Mouse (Mus musculus): ENCODE results near the gene Tom1l2. TPM values are rescaled to one million over a fixed set of nuclear protein-coding genes. Genes with fewer than 3 reads are reported as not detected.

Tom1l2 gene
- total RNA-seq (2021) = 10 to 100 TPM; 86.8 to 90.6 TPM

DNA sequence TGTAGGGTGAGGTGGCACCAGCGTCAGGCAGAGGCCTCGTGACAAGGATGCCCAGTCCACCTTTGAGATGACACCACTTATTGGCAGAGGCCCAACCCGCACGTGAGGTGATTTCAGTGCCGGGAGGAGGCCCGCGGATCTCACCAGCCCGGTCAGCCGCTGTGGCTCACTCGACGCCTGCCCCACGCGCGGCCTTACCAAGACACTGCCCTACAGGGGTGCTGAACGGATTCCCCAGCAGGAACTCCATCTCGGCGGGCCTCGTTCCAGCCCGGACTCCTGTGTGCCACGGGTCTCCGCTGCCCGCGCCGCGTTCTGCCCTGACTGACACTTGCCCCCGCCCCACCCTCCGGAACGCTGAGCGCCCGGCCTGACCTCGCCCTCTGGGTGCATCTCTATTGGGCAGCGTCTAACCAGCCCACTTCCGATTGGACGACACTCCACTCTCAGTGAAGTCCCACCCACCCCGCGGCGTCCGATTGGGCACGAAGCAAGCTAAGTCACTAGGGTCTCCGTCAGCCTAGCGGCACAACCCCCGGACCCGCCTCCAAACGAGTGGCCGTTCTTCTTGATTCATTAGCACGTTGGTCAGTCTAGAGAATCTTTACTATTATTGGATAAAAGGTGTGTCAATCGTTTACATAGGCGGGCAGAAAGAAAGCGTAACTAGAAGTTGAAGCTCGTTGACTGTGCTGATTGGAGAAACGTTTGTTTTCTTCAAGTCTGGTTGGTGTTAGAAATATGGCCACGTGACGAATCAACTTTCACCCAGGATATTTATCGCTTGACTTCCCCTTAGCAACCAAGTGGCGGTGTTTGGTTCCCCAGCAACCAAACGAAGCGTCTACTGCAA is at the start of gene Tom1l2, which contains the start of gene Drc3:
Tom1l2 (minus strand) TSS at position 347 of the 853 bp plus-strand sequence.
Drc3 (plus strand) TSS at position 771 of the 853 bp plus-strand sequence.
- peak; percentile 100 for DNase-seq
- intact Hi-C loops (cut with DNase I) = no loop called here

GRCm38 (mm10) chr11:60397172-60397571 is 44.5 kb upstream of the Tom1l2 start:
- intact Hi-C loops (cut with DNase I) = no loop called here
- DNase-seq = no peak

GRCm38 (mm10) chr11:60396546-60396945 is 43.8 kb upstream of the Tom1l2 start:
- peak; percentile 64 for DNase-seq
- intact Hi-C loops (cut with DNase I) = no loop called here

- intact Hi-C loops (cut with DNase I) = no loop called here
- DNase-seq = no peak
These were observed 38.6 kb upstream of the Tom1l2 start for GRCm38 (mm10) chr11:60391346-60391745.

DNA sequence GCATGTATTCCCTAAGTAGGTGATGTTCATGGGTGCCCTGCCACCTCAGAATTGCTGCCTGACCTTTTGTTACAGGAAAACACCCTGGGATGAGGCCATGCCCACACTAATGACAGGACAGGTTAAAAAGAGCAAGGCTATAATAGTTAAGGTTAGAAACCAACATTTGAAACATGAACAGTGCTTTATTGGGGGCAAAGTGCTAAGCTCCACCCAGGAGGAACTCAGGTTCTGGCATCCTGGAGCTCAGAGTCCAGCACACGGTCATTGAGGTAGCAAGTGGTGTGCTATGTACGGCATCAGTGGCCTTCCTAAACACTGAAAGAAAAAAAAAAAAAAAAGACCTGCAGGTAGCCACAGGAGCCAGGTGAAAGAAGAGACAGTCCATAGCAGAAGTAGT is 35.2 kb upstream of the Tom1l2 start:
- DNase-seq = no peak
- intact Hi-C loops (cut with DNase I) = no loop called here

DNA sequence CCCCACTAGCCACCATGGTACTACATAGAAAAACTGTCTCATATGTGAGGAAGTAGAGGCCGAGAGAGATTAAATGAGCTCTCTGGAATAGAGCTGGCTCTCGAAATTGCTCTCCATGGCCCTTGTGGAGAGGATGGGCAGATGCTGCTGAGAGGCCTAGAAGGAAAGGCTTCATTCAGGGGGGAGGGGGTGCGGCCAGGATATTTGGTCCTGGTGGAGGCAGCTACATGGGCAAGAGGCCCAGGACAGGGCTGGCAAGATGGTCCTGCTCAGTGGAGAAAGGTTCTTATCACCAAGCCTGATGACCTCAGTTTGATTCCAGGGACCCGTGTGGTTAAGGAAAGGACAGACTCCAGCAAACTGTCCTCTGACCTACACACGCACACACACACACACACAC is 33.2 kb upstream of the Tom1l2 start:
- intact Hi-C loops (cut with DNase I) = no loop called here
- peak; percentile 25 for DNase-seq

DNA sequence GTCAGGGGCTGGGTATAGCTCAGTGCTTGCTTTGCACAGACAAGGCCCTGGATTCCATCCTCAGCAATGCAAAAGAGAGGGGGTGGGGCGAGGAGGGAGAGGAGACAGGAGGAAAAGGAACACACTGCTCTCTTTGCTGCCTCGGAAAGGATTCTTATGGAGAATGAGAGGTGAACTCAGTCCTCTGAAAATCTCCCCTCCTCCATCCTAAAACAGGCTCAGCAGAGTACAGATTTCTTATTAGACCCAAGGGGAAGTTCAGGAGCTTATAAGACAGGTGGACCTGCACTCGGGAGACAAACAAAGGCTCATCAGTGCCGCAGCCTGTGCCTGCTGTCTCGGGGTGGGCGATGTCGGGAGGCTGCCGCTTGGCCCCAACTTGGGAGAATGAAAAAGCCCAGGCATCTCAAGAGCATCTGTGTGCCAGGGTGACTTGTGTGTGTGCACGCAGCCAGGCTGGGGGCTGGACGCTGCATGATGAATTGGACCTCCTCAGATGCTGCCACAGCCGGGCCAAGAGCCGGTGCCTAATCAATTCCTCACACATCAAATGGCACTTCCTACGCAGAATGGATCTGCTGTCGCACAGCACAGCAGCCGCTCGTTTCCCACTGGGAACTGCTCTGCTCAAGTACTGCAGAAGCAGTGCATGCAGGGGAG is 32.2 kb upstream of the Tom1l2 start:
- intact Hi-C loops (cut with DNase I) = no loop called here
- peak; percentile 65 for DNase-seq

DNA sequence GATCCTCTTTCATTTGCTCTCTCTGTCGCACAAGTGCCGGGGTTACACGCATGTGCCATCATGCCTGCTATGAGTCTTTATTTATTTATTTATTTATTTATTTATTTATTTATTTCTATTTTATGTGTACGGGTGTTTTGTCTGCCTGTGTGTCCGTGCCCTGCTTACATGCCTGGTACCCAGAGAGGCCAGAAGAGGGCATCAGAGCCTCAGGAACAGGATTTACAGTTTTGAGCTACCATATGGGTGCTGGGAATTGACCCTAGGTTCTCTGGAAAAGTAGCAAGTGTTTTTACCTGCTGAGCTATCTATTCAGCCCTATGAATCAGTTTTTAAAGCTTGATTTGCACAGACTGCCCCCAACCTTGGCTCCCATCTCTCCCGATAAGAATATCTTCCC is 30.8 kb upstream of the Tom1l2 start:
- no peak for DNase-seq
- intact Hi-C loops (cut with DNase I) = no loop called here

GRCm38 (mm10) chr11:60374481-60374880 is 21.8 kb upstream of the Tom1l2 start:
- no peak for DNase-seq
- intact Hi-C loops (cut with DNase I) = no loop called here

DNA sequence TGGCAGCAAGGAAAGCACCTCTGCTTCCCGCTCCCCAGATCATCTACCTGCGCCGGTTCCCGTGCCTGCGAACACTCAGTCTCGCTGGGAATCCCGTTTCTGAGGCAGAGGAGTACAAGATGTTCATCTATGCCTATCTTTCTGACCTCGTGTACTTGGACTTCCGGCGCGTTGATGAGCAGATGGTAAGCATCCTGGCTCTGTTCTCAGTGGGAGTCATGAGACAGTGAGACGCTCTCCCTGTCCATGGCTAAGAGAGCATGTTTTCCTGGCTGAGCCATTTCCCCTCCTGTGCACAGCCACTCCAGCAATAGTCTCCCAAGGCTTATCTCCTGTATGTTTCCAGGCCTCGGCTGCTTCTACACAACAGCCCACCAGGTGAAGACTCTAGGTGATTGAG is 17.7 kb upstream of the Tom1l2 start:
- no peak for DNase-seq
- intact Hi-C loops (cut with DNase I) = no loop called here

- intact Hi-C loops (cut with DNase I) = no loop called here
- no peak for DNase-seq
These were observed 16.7 kb upstream of the Tom1l2 start for GRCm38 (mm10) chr11:60369448-60369847.

DNA sequence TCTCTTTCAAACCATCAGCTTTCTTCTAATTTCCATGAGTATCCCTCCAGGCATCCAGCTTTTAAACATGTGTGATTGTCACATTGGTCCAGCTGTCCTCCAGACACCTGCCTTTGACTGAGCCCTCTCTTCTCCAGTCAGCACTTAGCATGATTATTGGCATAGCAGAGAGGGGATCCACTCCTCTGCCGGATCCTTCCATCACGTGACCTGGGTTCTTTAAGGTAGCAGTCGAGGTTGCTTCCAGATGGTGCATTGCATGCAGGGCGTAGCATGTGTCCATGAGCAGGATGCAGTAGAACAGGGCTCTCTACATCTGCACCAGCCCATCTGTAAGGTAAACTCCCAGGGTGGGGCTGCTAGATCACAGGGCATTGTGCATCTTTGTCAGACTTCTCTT is 16.2 kb upstream of the Tom1l2 start:
- DNase-seq = no peak

DNA sequence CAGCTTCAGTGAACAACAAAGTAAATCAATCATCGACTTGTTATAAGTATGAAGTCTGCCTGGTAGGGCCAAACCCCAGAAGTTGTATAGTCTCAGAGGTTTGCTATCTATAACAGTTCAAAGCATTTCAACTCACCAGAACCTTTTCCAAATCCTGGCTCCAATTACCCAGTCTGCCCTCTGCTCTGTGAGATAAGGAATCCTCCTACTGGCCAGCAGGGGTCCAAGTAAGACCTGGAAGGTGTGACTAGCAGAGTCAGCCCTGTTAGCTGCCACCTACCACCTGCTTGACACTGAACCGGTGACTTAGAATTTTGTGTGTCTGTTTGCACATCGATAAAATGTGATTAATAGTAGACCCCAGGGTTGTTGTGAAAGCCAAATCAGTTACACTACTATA is 14.6 kb upstream of the Tom1l2 start:
- intact Hi-C loops (cut with DNase I) = no loop called here
- no peak for DNase-seq

More for the DNA sequence above, 16.2 kb upstream of the Tom1l2 start:
- intact Hi-C loops (cut with DNase I) = no loop called here

GRCm38 (mm10) chr11:60366239-60367019 is 13.7 kb upstream of the Tom1l2 start:
- intact Hi-C loops (cut with DNase I) = no loop called here
- no peak for DNase-seq

- no peak for DNase-seq
- intact Hi-C loops (cut with DNase I) = no loop called here
These were observed 8.0 kb upstream of the Tom1l2 start for GRCm38 (mm10) chr11:60360631-60361201.

- intact Hi-C loops (cut with DNase I) = no loop called here
- DNase-seq = no peak
These were observed 7.2 kb upstream of the Tom1l2 start for GRCm38 (mm10) chr11:60359936-60360335.

GRCm38 (mm10) chr11:60359138-60359537 is 6.4 kb upstream of the Tom1l2 start:
- DNase-seq = no peak
- intact Hi-C loops (cut with DNase I) = no loop called here

DNA sequence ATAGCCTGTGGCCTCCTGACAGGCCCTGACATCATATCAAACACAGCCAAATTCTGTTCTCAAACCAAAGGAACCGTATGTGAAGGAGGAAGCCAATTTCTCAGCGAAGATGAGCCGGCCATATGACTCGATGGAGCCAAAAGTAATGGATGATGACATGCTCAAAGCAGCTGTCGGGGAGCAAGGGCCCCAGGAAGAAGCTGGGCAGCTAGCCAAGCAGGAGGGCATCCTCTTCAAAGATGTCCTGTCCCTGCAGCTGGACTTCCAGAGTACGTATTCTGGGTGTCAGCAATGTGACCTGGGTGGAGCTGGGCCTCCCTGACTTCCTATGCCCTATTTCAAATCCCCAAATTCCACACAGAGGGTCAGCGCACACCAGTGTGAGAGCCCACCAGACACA is 5.8 kb upstream of the Tom1l2 start:
- intact Hi-C loops (cut with DNase I) = no loop called here
- DNase-seq = no peak

GRCm38 (mm10) chr11:60357116-60357515 is 4.4 kb upstream of the Tom1l2 start:
- DNase-seq = no peak
- intact Hi-C loops (cut with DNase I) = no loop called here

DNA sequence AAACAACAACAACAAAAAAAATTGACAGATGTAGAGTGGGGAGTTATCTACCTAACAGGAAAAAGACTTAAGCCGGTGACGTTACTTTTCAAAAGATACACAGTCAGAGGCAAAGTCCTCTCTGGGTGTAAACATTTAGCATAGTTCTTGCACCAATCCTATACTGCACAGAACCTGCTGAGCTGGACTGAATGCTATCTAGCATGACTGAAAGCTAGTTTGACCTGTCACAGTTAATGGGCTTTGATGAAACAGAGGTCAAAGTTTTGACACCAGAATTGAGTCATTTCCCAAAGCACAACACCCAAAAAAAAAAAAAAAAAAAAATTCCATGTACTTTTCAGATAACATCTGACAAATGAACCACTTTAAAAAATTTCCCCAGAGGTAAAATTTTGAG is 3.2 kb upstream of the Tom1l2 start:
- DNase-seq = no peak
- intact Hi-C loops (cut with DNase I) = no loop called here

GRCm38 (mm10) chr11:60351925-60352371 is 757 bp downstream of the Tom1l2 start:
- intact Hi-C loops (cut with DNase I) = no loop called here
- peak; percentile 61 for DNase-seq
